Mouse (Mus musculus): ENCODE measurements around the gene Cyb561.

The Cyb561 gene

DNA sequence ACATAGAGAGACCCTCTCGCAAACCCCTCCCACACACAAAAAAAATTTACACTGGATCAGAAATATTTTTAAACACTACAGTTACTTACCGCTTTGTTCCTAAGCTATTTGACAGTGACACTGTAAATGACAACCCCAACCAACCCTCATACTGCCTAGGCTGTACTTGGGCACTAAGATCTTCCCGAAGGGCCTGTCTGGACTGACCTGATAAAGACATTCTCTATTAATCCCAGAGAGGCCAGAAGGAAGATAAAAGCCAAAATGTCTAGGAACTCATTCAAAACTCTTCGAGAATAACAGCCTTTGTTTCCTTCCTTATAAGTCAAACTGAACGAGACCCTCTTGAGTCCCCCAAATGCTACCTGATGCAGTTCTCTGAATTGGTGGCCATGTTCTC is 31.9 kb downstream of the Cyb561 start:
- in situ Hi-C loops (cut with MboI, MseI) = no loop called here

DNA sequence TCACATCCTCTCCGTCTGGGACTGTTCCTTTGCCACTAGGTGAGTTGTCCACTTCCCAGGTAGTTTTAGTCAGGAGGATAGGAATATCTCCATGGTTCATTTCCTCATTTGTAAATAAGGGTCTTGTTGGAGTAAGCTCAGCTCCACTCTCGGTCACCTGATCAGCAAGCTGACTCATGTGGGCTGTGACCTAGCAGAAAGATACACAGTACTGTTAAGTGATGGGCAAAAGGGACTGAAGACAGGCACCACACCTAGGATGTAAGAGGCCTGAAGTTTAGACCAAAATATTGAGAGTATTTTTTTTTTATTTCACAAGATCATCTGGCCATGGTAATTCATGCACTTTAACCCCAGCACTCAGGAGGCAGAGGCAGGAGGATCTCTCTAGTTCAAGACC is 32.3 kb downstream of the Cyb561 start:
- in situ Hi-C loops (cut with MboI, MseI) = no loop called here

DNA sequence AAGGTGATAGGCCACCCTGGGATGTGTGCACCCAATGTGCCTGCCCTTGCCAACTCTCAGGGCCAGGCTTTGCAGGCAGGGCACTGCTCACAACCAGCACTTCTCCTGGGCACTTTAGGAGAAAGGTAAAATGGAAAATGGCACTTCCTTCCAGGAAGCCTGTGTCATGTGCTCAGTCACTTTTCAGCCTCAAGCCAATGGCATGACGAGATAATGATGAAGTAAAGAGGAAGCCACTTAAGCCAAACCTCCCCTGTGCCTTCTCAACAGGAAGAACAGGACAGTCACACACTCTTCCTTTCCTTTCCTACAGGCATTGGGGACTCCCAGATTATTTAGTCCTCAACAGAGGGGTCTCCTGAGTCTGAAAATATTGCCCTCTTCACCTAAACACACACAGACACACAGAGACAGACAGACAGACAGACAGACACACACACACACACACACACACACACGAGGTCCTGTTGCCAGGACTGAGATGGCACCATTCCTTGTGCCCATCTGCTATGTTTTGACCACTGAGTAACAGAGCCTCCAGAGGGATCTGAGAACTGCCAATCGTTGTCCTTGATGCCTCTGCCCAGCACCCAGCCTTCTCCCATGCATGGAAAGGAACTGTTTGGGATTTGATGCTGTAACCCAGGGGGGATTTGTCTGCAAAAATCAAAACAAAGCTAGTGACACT is 32.9 kb downstream of the Cyb561 start:
- in situ Hi-C loops (cut with MboI, MseI) = no loop called here

DNA sequence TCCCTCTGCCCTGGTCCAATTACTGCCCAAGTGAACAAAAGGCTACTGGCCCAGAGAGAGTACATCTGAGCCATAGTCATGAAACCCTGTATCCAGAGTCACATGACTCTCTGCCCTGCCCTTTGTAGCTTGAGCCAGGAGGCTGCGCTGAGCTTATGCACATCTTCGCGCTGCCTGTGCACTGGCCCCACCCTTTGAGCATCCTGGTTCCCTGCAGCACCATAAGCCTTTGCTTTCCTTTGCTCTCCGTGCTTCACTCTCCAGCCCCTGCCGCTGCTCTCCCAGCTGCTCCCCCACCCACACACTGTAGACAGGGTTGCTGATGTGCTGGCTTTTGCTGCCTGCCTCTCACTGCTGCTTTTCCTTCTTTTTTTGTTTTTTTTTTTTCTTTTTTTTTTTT is 39.6 kb downstream of the Cyb561 start:
- in situ Hi-C loops (cut with MboI, MseI) = no loop called here

DNA sequence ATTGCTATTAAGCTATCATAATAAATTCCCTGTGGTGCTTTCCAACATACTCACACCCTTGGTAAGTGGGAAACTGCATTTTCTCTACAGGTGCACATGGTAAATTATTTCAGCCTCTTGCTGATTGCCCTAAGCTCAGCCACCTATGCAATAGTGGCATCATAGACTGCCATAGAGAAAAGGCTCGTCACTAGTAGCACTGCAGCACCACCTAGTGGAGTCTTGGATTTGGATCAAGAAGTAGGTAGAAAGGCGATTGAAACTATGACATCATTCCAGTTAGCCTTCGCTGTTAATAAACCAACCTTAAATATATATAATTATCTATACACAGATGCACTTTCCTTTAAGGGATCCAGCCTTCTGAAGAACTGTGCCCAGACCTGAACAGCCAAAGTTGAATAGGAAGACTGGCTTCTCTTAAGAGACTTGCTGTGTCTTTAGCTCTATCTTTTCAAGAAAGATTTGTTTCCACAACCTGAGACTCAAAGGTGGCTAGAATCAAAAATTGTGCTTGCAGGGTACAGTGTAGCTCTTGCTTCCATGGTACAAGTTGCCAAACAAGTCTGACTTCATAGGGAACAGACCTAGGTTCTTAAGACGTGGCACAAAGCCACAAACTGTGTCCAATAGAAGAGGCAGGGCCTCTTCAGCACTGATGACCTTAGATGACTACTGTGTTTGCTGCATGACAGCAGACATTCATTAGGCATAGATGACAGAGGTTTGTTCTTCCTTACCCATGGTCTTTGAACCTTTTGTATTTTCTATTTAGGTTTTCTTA is 41.4 kb downstream of the Cyb561 start:
- in situ Hi-C loops (cut with MboI, MseI) = no loop called here

DNA sequence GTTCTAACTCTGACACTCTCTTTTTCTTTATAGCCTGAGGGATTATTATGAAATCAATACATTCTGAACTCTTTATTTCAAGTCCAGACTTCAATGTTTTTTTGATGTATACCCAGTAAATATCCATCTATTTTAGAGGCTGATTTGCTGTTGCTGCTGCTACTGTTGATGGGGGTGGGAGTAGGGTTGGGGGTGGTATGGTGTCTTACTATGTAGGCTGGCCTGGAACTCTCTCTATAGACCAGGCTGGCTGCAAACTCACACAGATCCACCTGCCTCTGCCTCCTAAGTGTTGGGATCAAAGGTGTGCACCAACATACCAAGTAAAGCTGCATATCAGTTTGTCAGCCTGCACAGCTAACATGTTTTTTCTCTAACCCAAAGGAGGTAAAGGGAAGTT is 42.0 kb downstream of the Cyb561 start:
- in situ Hi-C loops (cut with MboI, MseI) = no loop called here

DNA sequence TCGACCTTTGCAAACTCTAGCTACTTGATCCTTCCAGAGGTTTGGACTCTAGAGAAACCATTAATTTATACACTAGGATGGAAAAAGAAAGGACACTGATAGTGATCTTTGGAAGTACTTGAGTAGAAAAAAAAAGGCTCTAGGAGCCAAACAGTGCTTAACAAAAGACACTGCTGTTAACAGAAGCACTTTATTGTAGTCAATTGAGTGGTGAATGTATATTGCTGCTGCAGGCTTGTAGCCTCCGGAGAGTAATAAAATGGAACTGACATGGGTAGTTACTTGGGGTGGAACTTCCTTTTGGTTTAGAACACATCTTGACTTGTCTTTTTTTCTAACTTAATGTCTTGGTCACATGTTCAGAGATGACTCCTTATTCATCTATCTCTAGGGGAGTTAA is 43.5 kb downstream of the Cyb561 start:
- in situ Hi-C loops (cut with MboI, MseI) = no loop called here

DNA sequence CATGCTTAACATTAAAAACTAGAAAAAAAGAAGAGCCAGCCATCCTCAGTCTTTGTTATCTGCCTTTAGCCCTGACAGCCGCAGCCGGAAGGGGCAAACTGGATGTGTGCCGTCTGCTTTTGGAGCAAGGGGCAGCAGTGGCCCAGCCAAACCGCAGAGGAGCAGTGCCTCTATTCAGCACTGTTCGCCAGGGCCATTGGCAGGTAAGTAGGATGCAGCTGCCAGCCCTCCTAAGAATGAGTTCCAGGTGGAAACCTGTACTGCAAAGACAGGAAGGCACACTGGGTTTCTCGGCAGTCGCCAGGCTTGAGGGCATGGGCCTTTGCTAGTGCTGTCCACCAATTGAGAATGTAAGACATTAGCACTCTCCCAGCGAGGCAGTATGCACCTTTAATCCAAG is 44.2 kb downstream of the Cyb561 start:
- in situ Hi-C loops (cut with MboI, MseI) = no loop called here

DNA sequence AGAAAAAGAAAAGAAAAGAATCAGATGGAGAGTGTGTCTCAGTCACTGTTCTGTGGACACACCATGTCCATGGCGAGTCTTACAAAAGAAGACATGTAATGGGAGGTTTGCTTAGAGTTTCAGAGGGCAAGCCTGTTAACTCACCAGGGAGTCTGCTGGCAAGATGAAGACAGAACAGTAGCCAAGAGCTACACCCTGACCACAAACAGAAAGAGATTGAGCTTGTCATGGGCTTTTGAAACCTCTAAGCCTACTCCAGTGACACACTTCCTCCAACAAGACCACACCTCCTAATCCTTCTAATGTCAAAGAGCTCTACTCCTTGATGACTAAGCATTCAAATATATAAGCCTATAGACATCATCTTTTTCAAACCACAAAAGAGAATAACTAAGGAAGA is 45.8 kb downstream of the Cyb561 start:
- in situ Hi-C loops (cut with MboI, MseI) = no loop called here

DNA sequence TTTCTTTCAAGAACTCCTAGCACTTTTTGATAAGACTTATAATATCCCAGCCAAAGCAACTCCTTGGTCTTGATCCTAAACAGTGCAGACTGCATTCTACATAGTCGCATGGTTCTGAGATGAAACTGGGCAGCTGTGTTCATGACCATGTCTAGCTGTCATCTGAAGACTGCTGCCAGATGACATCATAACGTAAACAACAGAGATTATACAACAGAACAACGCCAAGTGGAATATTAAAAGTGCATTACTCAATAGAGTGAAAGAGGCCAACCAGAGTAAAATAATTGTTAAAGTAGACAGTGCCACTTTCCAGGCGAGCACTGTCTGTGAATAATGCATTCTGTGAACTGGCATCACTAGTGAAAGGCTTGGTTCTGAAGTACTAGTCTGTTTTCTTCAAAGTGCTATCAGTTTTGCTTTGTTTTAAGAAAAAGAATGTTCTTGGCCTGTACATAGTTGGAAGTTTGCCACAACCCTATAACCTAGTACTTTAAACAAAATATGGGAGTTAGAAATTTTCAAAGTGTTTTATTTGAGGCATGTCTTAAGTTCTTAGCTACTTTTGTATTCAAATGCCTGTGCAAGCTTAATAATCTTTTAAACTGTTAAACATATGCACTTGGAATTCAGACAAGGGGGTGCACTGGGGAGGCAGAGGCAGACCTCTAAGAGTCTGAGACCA is 47.5 kb downstream of the Cyb561 start:
- in situ Hi-C loops (cut with MboI, MseI) = no loop called here

DNA sequence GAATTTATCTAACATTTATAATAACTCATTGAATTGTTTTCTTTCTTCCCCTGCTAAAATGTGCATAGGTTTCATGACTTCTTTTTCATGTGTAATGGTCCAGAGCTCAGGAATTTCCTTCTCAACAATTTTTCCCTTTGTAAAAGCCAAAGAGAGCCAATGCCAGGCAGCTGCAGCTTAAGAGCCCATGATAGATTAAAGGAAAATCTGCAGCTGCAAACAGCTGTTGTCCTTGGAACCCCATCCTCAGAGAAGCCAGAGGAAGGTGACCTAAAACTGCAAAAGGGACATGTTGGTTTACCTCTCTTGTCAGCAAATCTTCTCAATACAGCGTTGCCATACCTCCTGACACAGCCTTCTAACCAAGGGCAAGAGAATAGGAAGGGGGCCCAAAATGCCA is 50.2 kb downstream of the Cyb561 start:
- in situ Hi-C loops (cut with MboI, MseI) = no loop called here

DNA sequence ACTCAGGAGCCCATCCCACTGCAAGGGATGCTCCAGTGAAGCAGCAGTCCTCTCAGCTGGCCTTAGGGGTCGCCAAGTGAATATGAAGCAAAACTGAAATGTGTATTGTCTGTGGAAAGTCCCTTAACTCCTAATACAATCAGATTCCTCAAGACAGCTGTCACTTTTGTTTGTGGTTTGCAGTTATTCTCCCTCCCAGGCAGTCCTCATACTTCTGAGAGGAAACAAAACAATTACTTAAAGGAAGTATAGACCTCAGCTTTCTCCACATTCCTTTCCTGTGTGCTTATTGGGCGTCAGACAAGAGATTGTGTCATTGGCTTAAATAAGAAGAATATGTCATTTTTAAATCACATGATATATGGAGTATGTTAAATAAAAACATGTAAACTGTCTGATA is 51.6 kb downstream of the Cyb561 start:
- in situ Hi-C loops (cut with MboI, MseI) = no loop called here

DNA sequence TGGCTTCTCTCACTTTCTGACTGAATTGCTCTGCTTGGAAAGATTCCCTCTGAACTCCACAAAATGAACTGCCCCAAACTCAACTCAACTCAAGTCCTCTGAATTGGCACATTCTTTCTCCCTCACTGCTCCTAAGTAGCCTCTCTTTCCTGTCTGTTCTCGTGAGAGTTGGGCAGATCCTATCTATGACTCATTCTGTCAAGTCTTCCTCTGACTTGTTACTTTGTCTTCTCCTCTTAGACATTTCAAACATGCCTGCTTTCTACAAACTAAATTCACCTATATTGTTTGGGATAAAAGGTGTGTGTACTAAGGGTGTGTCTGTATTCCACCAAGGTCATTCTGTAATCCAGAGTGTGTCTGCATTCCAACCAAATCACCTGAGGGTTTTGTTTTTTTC is 54.0 kb downstream of the Cyb561 start:
- in situ Hi-C loops (cut with MboI, MseI) = no loop called here

DNA sequence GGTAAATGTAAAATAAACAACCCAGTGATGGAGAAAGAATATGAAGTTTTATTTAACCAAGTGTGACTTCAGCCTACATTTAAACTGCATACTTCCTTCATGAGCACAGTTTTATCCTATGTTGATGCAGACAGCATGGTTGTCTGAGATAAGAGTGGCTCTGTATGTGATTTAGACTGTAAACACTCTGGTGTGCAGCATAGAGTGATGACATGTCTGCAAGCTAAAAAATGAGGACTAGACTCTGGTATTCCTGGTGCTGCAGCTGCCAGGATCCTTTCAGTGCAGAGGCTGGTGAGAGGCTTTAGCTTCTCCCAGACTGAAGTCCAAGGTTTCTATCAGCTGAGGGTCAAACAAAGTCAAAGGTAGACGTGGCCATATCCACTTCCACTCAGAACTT is 65.9 kb downstream of the Cyb561 start:
- in situ Hi-C loops (cut with MboI, MseI) = no loop called here

DNA sequence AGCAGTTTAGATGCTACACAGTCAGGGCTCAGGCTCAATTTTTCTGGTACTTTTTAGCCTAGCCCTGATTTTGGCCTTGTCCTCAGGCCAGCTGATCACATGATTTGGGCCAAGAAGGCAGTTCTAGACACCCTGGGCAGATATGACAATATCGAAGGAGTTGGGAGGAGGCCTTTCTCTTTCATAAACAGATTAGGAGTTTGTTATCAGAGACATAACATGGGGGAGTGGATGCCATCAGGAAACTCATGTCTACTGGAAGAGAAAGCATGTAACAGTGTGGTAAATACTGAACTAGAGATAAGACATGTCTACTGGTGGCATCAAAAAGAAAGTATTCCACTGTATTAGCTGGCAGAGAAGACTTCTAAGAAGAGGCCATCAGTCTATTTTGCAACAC is 67.6 kb downstream of the Cyb561 start:
- in situ Hi-C loops (cut with MboI, MseI) = no loop called here
